Mouse (Mus musculus): Measurements from ENCODE around the gene Eri2. TPM values are rescaled to one million over a fixed set of nuclear protein-coding genes. Genes with fewer than 3 reads are reported as not detected.
"Not testable (repeated sequence)": the region's sequence is repeated elsewhere in the genome, so short reads cannot be mapped to it uniquely, and the experiment has no call there.

Eri2 gene
- polyA plus RNA-seq, 1 experiment from 2014 or later, result 28.3 TPM

GRCm38 (mm10) chr7:119738877-119739276, 55.0 kb downstream of the Eri2 start:
- Histone ChIP-seq H3K36me3 (ENCODE audit: poor library complexity, severe bottlenecking) (no peaks in the 10 kb centered on the region), H3K4me1 (no peaks in the 10 kb centered on the region), H3K27me3 (no peaks in the 10 kb centered on the region), H3K4me3 (no peak overlapping the region), H3K4me2 (no peak overlapping the region), H3K27ac (no peak overlapping the region), H3K9me3 (replicated peaks) (no peaks in the 10 kb centered on the region), H3K9ac (no peak overlapping the region)
- 0 out of 2 replicates have a peak, but pooled peaks have one; percentile 33 for ATAC-seq
- WGBS, result 89% methylated on average over 2 of the region's 2 CpGs

GRCm38 (mm10) chr7:119731262-119731661, 62.6 kb downstream of the Eri2 start:
- not testable (repeated sequence) for H3K9ac ChIP-seq; ATAC-seq; H3K4me1 ChIP-seq; H3K4me2 ChIP-seq; H3K9me3 ChIP-seq (replicated peaks); H3K4me3 ChIP-seq; H3K36me3 ChIP-seq (ENCODE audit: poor library complexity, severe bottlenecking); H3K27ac ChIP-seq; H3K27me3 ChIP-seq
- 89% methylated on average over 4 of the region's 4 CpGs for WGBS

DNA sequence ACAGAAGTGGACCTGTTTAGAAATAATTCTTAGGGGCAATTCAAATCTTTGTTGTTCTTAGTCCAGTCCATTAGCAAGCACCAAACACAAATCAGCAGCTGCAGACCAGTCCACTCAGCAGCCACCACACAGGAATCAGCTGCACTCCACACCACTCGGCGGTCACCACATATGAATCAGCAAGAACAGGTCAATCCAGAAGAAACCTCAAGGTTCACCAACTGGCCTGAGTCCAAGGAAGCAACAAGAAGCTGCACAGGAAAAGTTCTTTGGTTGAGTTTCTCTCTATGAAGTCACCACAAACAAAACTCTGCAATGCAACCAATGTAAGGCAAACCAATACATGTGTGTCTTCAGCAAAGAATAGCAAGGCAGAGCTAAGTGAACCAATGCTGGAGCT, 66.2 kb downstream of the Eri2 start:
- H3K36me3 ChIP-seq (ENCODE audit: poor library complexity, severe bottlenecking), result no peaks in the 10 kb centered on the region
- H3K4me1 ChIP-seq, result no peaks in the 10 kb centered on the region
- no peak for ATAC-seq
- no peak overlapping the region for H3K4me3 ChIP-seq
- no peak overlapping the region for H3K4me2 ChIP-seq
- no peaks in the 10 kb centered on the region for H3K9me3 ChIP-seq (replicated peaks)
- 94% methylated on average over 2 of the region's 2 CpGs for WGBS
- H3K9ac ChIP-seq, result no peak overlapping the region
- H3K27ac ChIP-seq, result no peak overlapping the region
- H3K27me3 ChIP-seq, result peaks cover 4% of the 10 kb centered on the region; the same call in 1 of the 2 replicates

GRCm38 (mm10) chr7:119720947-119721310, 72.9 kb downstream of the Eri2 start:
- WGBS, result 17% methylated on average over 8 of the region's 8 CpGs

GRCm38 (mm10) chr7:119720253-119720946, 73.5 kb downstream of the Eri2 start, which contains the start of gene Thumpd1:
TSS of gene Thumpd1 (minus strand) at chr7:119720798.
- peak; percentile 97 for ATAC-seq
- no peaks in the 10 kb centered on the region for H3K9me3 ChIP-seq (replicated peaks)
- H3K27me3 ChIP-seq, result peaks cover 4% of the 10 kb centered on the region; the same call in 1 of the 2 replicates
- peak within 1 kb of the TSS; percentile 88 for H3K9ac ChIP-seq
- H3K4me3 ChIP-seq, result peak within 1 kb of the TSS; percentile 93
- H3K36me3 ChIP-seq (ENCODE audit: poor library complexity, severe bottlenecking), result peaks cover 35% of the 10 kb centered on the region
- H3K4me2 ChIP-seq, result peak within 1 kb of the TSS; percentile 86
- H3K4me1 ChIP-seq, result peaks cover 6% of the 10 kb centered on the region
- WGBS, result under 1% methylated on average over 60 of the region's 60 CpGs
- peak within 1 kb of the TSS; percentile 63 for H3K27ac ChIP-seq

More at GRCm38 (mm10) chr7:119720947-119721310, 72.9 kb downstream of the Eri2 start:
- peaks cover 4% of the 10 kb centered on the region; the same call in 1 of the 2 replicates for H3K27me3 ChIP-seq
- ATAC-seq, result peak; percentile 46
- peak overlapping the region; percentile 88 for H3K9ac ChIP-seq
- no peak overlapping the region for H3K27ac ChIP-seq
- peaks cover 30% of the 10 kb centered on the region for H3K36me3 ChIP-seq (ENCODE audit: poor library complexity, severe bottlenecking)
- H3K4me1 ChIP-seq, result peaks cover 6% of the 10 kb centered on the region
- H3K9me3 ChIP-seq (replicated peaks), result no peaks in the 10 kb centered on the region
- H3K4me2 ChIP-seq, result peak overlapping the region; percentile 86
- peak overlapping the region; percentile 93 for H3K4me3 ChIP-seq

Other genes starting within 250 kb of the Eri2 start
- not detected in 2 replicates for gene Acsm2, start 239.7 kb downstream of the Eri2 start, polyA plus RNA-seq (2015; fragmentation: Nextera tagmentation; extraction: Ambion mirVana)
- not detected in 2 replicates for gene Acsm1, start 187.0 kb downstream of the Eri2 start, polyA plus RNA-seq (2015; fragmentation: Nextera tagmentation; extraction: Ambion mirVana)
- not detected in 2 replicates for gene Acsm4, start 104.0 kb downstream of the Eri2 start, polyA plus RNA-seq (2015; fragmentation: Nextera tagmentation; extraction: Ambion mirVana)
- 75.2 and 83.8 TPM in 2 replicates for gene Thumpd1, start 73.3 kb downstream of the Eri2 start, polyA plus RNA-seq (2015; fragmentation: Nextera tagmentation; extraction: Ambion mirVana)
- gene Acsm3, start 33.1 kb downstream of the Eri2 start, polyA plus RNA-seq (2015; fragmentation: Nextera tagmentation; extraction: Ambion mirVana), result 0.10 and 0.16 TPM in 2 replicates
- 19.6 and 21.0 TPM in 2 replicates for gene Rexo5, start 52 bp downstream of the Eri2 start, polyA plus RNA-seq (2015; fragmentation: Nextera tagmentation; extraction: Ambion mirVana)
- gene Lyrm1, start 101.8 kb upstream of the Eri2 start, polyA plus RNA-seq (2015; fragmentation: Nextera tagmentation; extraction: Ambion mirVana), result 12.2 and 13.9 TPM in 2 replicates
- gene Dcun1d3, start 102.2 kb upstream of the Eri2 start, polyA plus RNA-seq (2015; fragmentation: Nextera tagmentation; extraction: Ambion mirVana), result 16.2 and 18.8 TPM in 2 replicates

Data from forebrain, embryonic 13.5 days (tissue).